Mouse (Mus musculus): ENCODE measurements around the gene Tmem202. TPM values are rescaled to one million over a fixed set of nuclear protein-coding genes. Genes with fewer than 3 reads are reported as not detected.

Tmem202 gene
- total RNA-seq, 2 experiments from 2014 or later = not detected

DNA sequence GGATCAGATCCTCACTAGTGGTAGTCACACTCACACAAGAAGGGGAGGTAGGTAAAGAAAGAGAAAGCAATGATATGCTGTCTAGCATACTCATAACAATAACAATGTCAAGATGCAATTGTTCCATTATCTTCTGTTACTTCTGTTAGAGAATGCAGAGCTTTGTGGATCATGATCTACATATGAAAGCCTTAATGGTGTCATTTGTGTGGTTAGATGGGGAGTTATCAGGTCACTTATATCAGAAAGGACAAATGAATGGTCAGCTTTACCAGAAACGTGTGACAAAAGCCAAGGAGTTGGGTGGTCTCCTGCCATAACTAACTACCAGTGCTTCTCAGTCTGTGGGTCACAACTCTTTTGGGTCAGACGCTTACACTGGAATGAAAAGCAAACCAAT lies 66.5 kb downstream of the Tmem202 start:
- ATAC-seq (replicated peaks; ENCODE audit: low FRiP score, poor library complexity, severe bottlenecking) = no peak

DNA sequence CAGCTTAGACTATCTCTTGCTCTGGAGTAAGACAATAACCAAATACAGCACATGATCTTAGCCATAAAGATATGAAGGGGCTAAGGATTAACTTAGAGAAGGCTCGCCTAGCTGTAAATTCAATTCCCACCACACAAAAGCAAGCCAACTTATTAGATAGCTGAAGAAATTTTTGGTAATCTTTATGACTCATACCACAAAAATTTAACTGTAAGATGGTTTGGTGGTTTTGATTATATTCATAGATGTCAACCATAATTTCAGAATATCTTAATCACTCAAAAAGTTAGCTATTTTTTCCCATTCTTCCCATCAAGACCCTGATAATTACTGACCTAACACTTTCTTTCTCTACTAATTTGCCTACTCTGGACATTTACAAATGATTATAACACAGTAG lies 70.2 kb downstream of the Tmem202 start:
- ATAC-seq (replicated peaks; ENCODE audit: low FRiP score, poor library complexity, severe bottlenecking) = no peak

Other genes with a start within 250 kb of the Tmem202 start
- gene Adpgk, start 248.3 kb downstream of the Tmem202 start, total RNA-seq (2015; ENCODE audit: low replicate concordance) = 79.5 and 126 TPM in 2 replicates
- 71.7 and 75.5 TPM in 2 replicates for gene Adpgk, start 248.3 kb downstream of the Tmem202 start, total RNA-seq (2017; ENCODE audit: low replicate concordance)
- 2.5 and 6.1 TPM in 2 replicates for gene Bbs4, start 186.3 kb downstream of the Tmem202 start, total RNA-seq (2015; ENCODE audit: low replicate concordance)
- 0.85 and 4.0 TPM in 2 replicates for gene Bbs4, start 186.3 kb downstream of the Tmem202 start, total RNA-seq (2017; ENCODE audit: low replicate concordance)
- gene Arih1, start 53.2 kb downstream of the Tmem202 start, total RNA-seq (2015; ENCODE audit: low replicate concordance) = 42.4 and 49.8 TPM in 2 replicates
- 89.2 and 128 TPM in 2 replicates for gene Arih1, start 53.2 kb downstream of the Tmem202 start, total RNA-seq (2017; ENCODE audit: low replicate concordance)
- 24.2 and 25.7 TPM in 2 replicates for gene Hexa, start 307 bp downstream of the Tmem202 start, total RNA-seq (2015; ENCODE audit: low replicate concordance)
- 36.8 and 52.1 TPM in 2 replicates for gene Hexa, start 307 bp downstream of the Tmem202 start, total RNA-seq (2017; ENCODE audit: low replicate concordance)
- not detected in 2 replicates for gene Celf6, start 38.1 kb upstream of the Tmem202 start, total RNA-seq (2015; ENCODE audit: low replicate concordance)
- not detected in 2 replicates for gene Celf6, start 38.1 kb upstream of the Tmem202 start, total RNA-seq (2017; ENCODE audit: low replicate concordance)
- gene Parp6, start 77.4 kb upstream of the Tmem202 start, total RNA-seq (2015; ENCODE audit: low replicate concordance) = 3.1 and 5.4 TPM in 2 replicates
- gene Parp6, start 77.4 kb upstream of the Tmem202 start, total RNA-seq (2017; ENCODE audit: low replicate concordance) = 1.3 and 1.8 TPM in 2 replicates
- 36.3 and 60.8 TPM in 2 replicates for gene Pkm, start 116.5 kb upstream of the Tmem202 start, total RNA-seq (2015; ENCODE audit: low replicate concordance)
- gene Pkm, start 116.5 kb upstream of the Tmem202 start, total RNA-seq (2017; ENCODE audit: low replicate concordance) = 150 and 158 TPM in 2 replicates
- gene Gramd2, start 140.3 kb upstream of the Tmem202 start, total RNA-seq (2015; ENCODE audit: low replicate concordance) = 1.3 TPM in 1 of 2 replicates, not detected in the other
- gene Gramd2, start 140.3 kb upstream of the Tmem202 start, total RNA-seq (2017; ENCODE audit: low replicate concordance) = not detected in 2 replicates
- gene Senp8, start 210.9 kb upstream of the Tmem202 start, total RNA-seq (2015; ENCODE audit: low replicate concordance) = 0.96 and 6.1 TPM in 2 replicates
- gene Senp8, start 210.9 kb upstream of the Tmem202 start, total RNA-seq (2017; ENCODE audit: low replicate concordance) = 0.26 and 1.3 TPM in 2 replicates
- 9.0 and 21.5 TPM in 2 replicates for gene Myo9a, start 211.0 kb upstream of the Tmem202 start, total RNA-seq (2015; ENCODE audit: low replicate concordance)
- 8.2 and 13.4 TPM in 2 replicates for gene Myo9a, start 211.0 kb upstream of the Tmem202 start, total RNA-seq (2017; ENCODE audit: low replicate concordance)

All from erythroblast, adult 5-6 weeks (primary cell).